Mouse (Mus musculus): ENCODE measurements around the gene Krtap5-4. TPM values are rescaled to one million over a fixed set of nuclear protein-coding genes. Genes with fewer than 3 reads are reported as not detected.
"Not testable (repeated sequence)": the region's sequence is repeated elsewhere in the genome, so short reads cannot be mapped to it uniquely, and the experiment has no call there.

Gene Krtap5-4
- not detected in 2 replicates for polyA plus RNA-seq (2012; rRNA removed)

- TF ChIP-seq CTCF (IDR thresholded peaks at IDR 0.05; ENCODE audit: insufficient read depth, low read length), result no peak
- TF ChIP-seq POLR2A (IDR thresholded peaks at IDR 0.05; ENCODE audit: borderline replicate concordance, extremely low read depth, low read depth, low read length), result no peak
- no peak for DNase-seq
- no peak within 1 kb of the TSS for H3K4me3 ChIP-seq (replicated peaks; ENCODE audit: extremely low read depth, low read depth, low read length)
- no peaks in the 10 kb centered on the region for H3K4me1 ChIP-seq (ENCODE audit: control insufficient read depth, insufficient read depth, low read length)
- 20% methylated on average over 3 of the region's 3 CpGs for WGBS
Measured at GRCm38 (mm10) chr7:142303249-142303648, at the start of gene Krtap5-4. Krtap5-4 (plus strand) TSS chr7:142303549.

GRCm38 (mm10) chr7:142255517-142255916, 47.8 kb upstream of the Krtap5-4 start:
- H3K4me3 ChIP-seq (replicated peaks; ENCODE audit: extremely low read depth, low read depth, low read length), result no peak overlapping the region
- 0% methylated on average over 2 of the region's 2 CpGs for WGBS
- DNase-seq, result peak; percentile 31
- no peak for TF ChIP-seq POLR2A (IDR thresholded peaks at IDR 0.05; ENCODE audit: borderline replicate concordance, extremely low read depth, low read depth, low read length)
- TF ChIP-seq CTCF (IDR thresholded peaks at IDR 0.05; ENCODE audit: insufficient read depth, low read length), result peak; percentile 72
- H3K4me1 ChIP-seq (ENCODE audit: control insufficient read depth, insufficient read depth, low read length), result no peaks in the 10 kb centered on the region; the same call in 1 of the 2 replicates

- not testable (repeated sequence) for H3K4me1 ChIP-seq (ENCODE audit: control insufficient read depth, insufficient read depth, low read length); DNase-seq; H3K4me3 ChIP-seq (replicated peaks; ENCODE audit: extremely low read depth, low read depth, low read length)
- WGBS, result 24% methylated on average over 1 of the region's 1 CpGs
Measured at GRCm38 (mm10) chr7:142258254-142258653, 45.1 kb upstream of the Krtap5-4 start, which contains the start of gene Gm2431. Gm2431 (minus strand) TSS chr7:142258354.

GRCm38 (mm10) chr7:142274263-142274662, 29.1 kb upstream of the Krtap5-4 start, which contains the start of gene Gm4559:
Gm4559 (minus strand) TSS chr7:142274363.
- not testable (repeated sequence) for DNase-seq; H3K4me1 ChIP-seq (ENCODE audit: control insufficient read depth, insufficient read depth, low read length); H3K4me3 ChIP-seq (replicated peaks; ENCODE audit: extremely low read depth, low read depth, low read length)

DNA sequence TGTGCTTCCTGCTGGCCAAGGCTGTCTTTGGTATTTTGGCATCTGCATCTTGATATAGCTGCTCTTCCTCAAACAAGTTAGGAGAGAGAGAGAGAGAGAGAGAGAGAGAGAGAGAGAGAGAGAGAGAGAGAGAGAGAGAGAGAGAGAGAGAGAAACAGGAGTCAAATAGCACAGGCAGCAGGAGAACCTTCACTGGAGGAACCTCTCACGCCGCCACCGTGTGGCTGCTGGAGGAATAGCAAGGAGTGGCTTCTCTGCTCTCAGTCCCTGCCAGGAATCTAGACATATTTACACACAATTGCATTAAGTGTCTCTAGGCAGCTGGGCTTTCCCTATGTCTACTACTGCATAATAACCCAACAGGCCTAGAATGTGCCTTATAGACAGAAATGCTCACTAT, 25.2 kb upstream of the Krtap5-4 start:
- not testable (repeated sequence) for H3K4me1 ChIP-seq (ENCODE audit: control insufficient read depth, insufficient read depth, low read length); H3K4me3 ChIP-seq (replicated peaks; ENCODE audit: extremely low read depth, low read depth, low read length)
- DNase-seq, result peak; percentile 64
- WGBS, result 1% methylated on average over 3 of the region's 3 CpGs
- peak; percentile 68 for TF ChIP-seq CTCF (IDR thresholded peaks at IDR 0.05; ENCODE audit: insufficient read depth, low read length)

GRCm38 (mm10) chr7:142279291-142279690, 24.1 kb upstream of the Krtap5-4 start:
- not testable (repeated sequence) for DNase-seq; H3K4me1 ChIP-seq (ENCODE audit: control insufficient read depth, insufficient read depth, low read length); H3K4me3 ChIP-seq (replicated peaks; ENCODE audit: extremely low read depth, low read depth, low read length)
- WGBS, result 86% methylated on average over 1 of the region's 1 CpGs

DNA sequence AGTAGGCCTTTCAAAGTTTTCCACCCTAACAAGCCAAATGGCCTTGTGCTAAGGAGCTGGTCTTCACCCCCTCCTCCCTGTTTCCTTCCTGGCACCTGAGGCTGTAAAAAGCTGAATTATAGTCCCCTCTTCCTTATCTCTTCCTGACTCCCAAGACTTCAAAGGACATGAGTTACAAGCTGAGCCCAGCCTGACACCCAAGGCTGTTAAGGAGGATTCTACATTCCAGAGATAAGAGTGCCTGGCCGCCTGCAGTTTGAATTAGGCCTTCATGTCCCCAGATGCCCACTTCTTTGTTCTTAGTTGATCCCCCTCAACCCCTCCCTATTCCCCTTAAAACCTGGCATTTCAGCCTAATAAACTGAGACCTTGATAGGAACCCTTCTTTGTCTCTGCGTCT, 20.5 kb upstream of the Krtap5-4 start:
- not testable (repeated sequence) for H3K4me1 ChIP-seq (ENCODE audit: control insufficient read depth, insufficient read depth, low read length); H3K4me3 ChIP-seq (replicated peaks; ENCODE audit: extremely low read depth, low read depth, low read length); DNase-seq
- 83% methylated on average over 2 of the region's 2 CpGs for WGBS

DNA sequence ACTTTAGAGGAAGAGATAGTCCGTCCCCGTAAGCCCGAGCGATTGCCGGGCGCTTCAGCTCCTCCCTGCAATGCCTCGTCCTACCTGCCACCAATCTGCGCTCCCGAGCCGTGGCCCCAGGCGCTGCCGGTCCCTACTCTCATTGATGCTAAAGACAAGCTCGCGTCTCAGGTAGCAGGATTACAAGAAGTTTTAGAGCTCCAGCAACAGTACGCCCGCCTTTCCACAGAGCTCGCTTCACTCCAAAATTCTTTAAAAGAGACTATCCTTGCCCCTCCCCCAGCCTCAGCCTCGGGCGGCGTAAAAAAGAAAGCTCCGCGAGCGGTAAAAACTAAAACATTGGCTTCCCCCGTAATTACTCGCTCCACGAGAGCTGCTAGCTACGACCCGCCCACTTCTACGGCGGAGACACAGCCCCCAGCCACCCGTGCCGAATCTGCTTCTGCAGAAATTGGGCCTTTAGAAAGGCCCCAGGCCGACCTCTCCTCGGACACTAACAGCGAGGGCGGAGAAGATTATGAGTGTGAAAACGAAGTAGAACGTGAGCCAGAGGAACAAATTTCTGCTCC, 19.2 kb upstream of the Krtap5-4 start:
- WGBS, result under 1% methylated on average over 38 of the region's 38 CpGs
- H3K4me3 ChIP-seq (replicated peaks; ENCODE audit: extremely low read depth, low read depth, low read length), result peak overlapping the region; percentile 69
- TF ChIP-seq POLR2A (IDR thresholded peaks at IDR 0.05; ENCODE audit: borderline replicate concordance, extremely low read depth, low read depth, low read length) (no peak), CTCF (IDR thresholded peaks at IDR 0.05; ENCODE audit: insufficient read depth, low read length) (0 out of 2 replicates have a peak, but pooled peaks have one; percentile 5)
- DNase-seq, result peak; percentile 58
- no peaks in the 10 kb centered on the region for H3K4me1 ChIP-seq (ENCODE audit: control insufficient read depth, insufficient read depth, low read length)

- no peak for TF ChIP-seq POLR2A (IDR thresholded peaks at IDR 0.05; ENCODE audit: borderline replicate concordance, extremely low read depth, low read depth, low read length)
- peak; percentile 51 for TF ChIP-seq CTCF (IDR thresholded peaks at IDR 0.05; ENCODE audit: insufficient read depth, low read length)
- DNase-seq, result peak; percentile 90
- under 1% methylated on average over 19 of the region's 19 CpGs for WGBS
- peak overlapping the region; percentile 69 for H3K4me3 ChIP-seq (replicated peaks; ENCODE audit: extremely low read depth, low read depth, low read length)
- no peaks in the 10 kb centered on the region for H3K4me1 ChIP-seq (ENCODE audit: control insufficient read depth, insufficient read depth, low read length)
Measured at GRCm38 (mm10) chr7:142284615-142285080, 18.7 kb upstream of the Krtap5-4 start.

- DNase-seq, result peak; percentile 27
- WGBS, result 20% methylated on average over 23 of the region's 23 CpGs
- H3K4me3 ChIP-seq (replicated peaks; ENCODE audit: extremely low read depth, low read depth, low read length), result no peak overlapping the region
- no peaks in the 10 kb centered on the region for H3K4me1 ChIP-seq (ENCODE audit: control insufficient read depth, insufficient read depth, low read length)
- no peak for TF ChIP-seq POLR2A (IDR thresholded peaks at IDR 0.05; ENCODE audit: borderline replicate concordance, extremely low read depth, low read depth, low read length)
- TF ChIP-seq CTCF (IDR thresholded peaks at IDR 0.05; ENCODE audit: insufficient read depth, low read length), result peak; percentile 38; the same call in 1 of the 2 replicates
Measured at GRCm38 (mm10) chr7:142285130-142285835, 18.1 kb upstream of the Krtap5-4 start.

- peak; percentile 43 for DNase-seq
- WGBS, result 58% methylated on average over 9 of the region's 9 CpGs
- not testable (repeated sequence) for H3K4me3 ChIP-seq (replicated peaks; ENCODE audit: extremely low read depth, low read depth, low read length); H3K4me1 ChIP-seq (ENCODE audit: control insufficient read depth, insufficient read depth, low read length)
Measured at GRCm38 (mm10) chr7:142285910-142286612, 17.3 kb upstream of the Krtap5-4 start.
